Mouse (Mus musculus) olfactory bulb, adult 2 months (tissue): ENCODE measurements around the gene Galntl6.

Experiments used
- CTCF ChIP-seq: fragments of 200-500 bp; IDR thresholded peaks from 2 replicates; pipeline ENCODE4 v1.5.1; 2012; ENCODE audit warnings: low read depth, mild to moderate bottlenecking, low read length, moderate library complexity; ENCODE audit not compliant: insufficient read depth
- POLR2A ChIP-seq: fragments of 200-500 bp; IDR thresholded peaks from 2 replicates; pipeline ENCODE4 v1.6.1; 2012; ENCODE audit warnings: mild to moderate bottlenecking, low read depth, low read length, moderate library complexity; ENCODE audit not compliant: insufficient read depth

GRCm38 (mm10) chr8:58669075-58669474, 243.4 kb downstream of the Galntl6 start:
- TF ChIP-seq CTCF: no peak
- no peak for TF ChIP-seq POLR2A
